Mouse (Mus musculus) testis, adult 2 months (tissue): ENCODE results near the gene Cdr2l.

Source experiments
- CTCF ChIP-seq: fragments of 200-500 bp; IDR thresholded peaks from 2 replicates; pipeline ENCODE4 v1.5.1; 2012; ENCODE audit warnings: low read depth, mild to moderate bottlenecking, inconsistent platforms, low read length, moderate library complexity; ENCODE audit not compliant: control insufficient read depth, insufficient read depth, insufficient replicate concordance
- POLR2A ChIP-seq: fragments of 200-500 bp; IDR thresholded peaks from 2 replicates; pipeline ENCODE4 v1.6.1; 2012; ENCODE audit warnings: low read depth, mild to moderate bottlenecking, inconsistent platforms, low read length, moderate library complexity; ENCODE audit not compliant: control insufficient read depth

GRCm38 (mm10) chr11:115358468-115358867 is 23.2 kb upstream of the Cdr2l start:
- no peak for TF ChIP-seq POLR2A
- no peak for TF ChIP-seq CTCF
